Mouse (Mus musculus) embryonic facial prominence, embryonic 14.5 days (tissue): ENCODE results near the gene Onecut1. TPM values are rescaled to one million over a fixed set of nuclear protein-coding genes. Genes with fewer than 3 reads are reported as not detected.

Source experiments
- ATAC-seq: fragments of 200-750 bp; cut with Nextera tagmentation; 2 replicates; pipeline ENCODE4 v1.8.0; 2017; ENCODE audit warnings: low read depth, moderate number of reproducible peaks, moderate TSS enrichment
- DNase-seq: peaks from one replicate; pipeline ENCODE4 v3.0.0-alpha.2; 2015; ENCODE audit warnings: low spot score
- H3K27ac ChIP-seq: fragments of 300-500 bp; sonication (generic); replicated peaks from 2 replicates; pipeline ENCODE4 v1.5.1; 2014; ENCODE audit warnings: low read depth, mild to moderate bottlenecking, low read length, moderate library complexity
- H3K27me3 ChIP-seq: fragments of 300-500 bp; sonication (generic); replicated peaks from 2 replicates; pipeline ENCODE4 v1.6.1; 2014; ENCODE audit warnings: low read length; ENCODE audit not compliant: control insufficient read depth, insufficient read depth
- H3K36me3 ChIP-seq: fragments of 300-500 bp; sonication (generic); 2 replicates; pipeline ENCODE4 v1.6.1; 2014; ENCODE audit warnings: low read length, mixed read lengths; ENCODE audit not compliant: control insufficient read depth, insufficient read depth
- H3K4me1 ChIP-seq: fragments of 300-500 bp; sonication (generic); 2 replicates; pipeline ENCODE4 v1.6.1; 2014; ENCODE audit warnings: antibody characterized with exemption, low read length; ENCODE audit not compliant: control insufficient read depth, insufficient read depth
- H3K4me2 ChIP-seq: fragments of 300-500 bp; sonication (generic); 2 replicates; pipeline ENCODE4 v1.6.1; 2014; ENCODE audit warnings: low read depth, mild to moderate bottlenecking, low read length, moderate library complexity, mixed read lengths
- H3K4me3 ChIP-seq: fragments of 300-500 bp; sonication (generic); 2 replicates; pipeline ENCODE4 v1.5.1; 2014; ENCODE audit warnings: low read depth, mild to moderate bottlenecking, low read length
- H3K9ac ChIP-seq: fragments of 300-500 bp; sonication (generic); 2 replicates; pipeline ENCODE4 v1.6.1; 2014; ENCODE audit warnings: low read depth, mild to moderate bottlenecking, low read length, moderate library complexity, mixed read lengths
- H3K9me3 ChIP-seq: fragments of 300-500 bp; sonication (generic); 2 replicates; pipeline ENCODE4 v1.6.1; 2016; ENCODE audit warnings: low read length; ENCODE audit not compliant: control insufficient read depth
- WGBS: fragments of 180-500 bp; shearing (Covaris S2); extraction: QIAGEN DNeasy Blood & Tissue Kit; methylation state at CpG from one replicate; pipeline ENCODE4 v1.1.7; 2014; 5-methylcytosine and 5-hydroxymethylcytosine counted together
- polyA plus RNA-seq: library from polyadenylated mRNA; unstranded; fragments of >200 nt; fragmentation: Nextera tagmentation; extraction: Ambion mirVana; gene quantifications from 2 replicates; pipeline ENCODE4 v1.2.1, GENCODE M21; 2014

Gene Onecut1
- polyA plus RNA-seq, 1 experiment from 2014 or later: 0.31 TPM

GRCm38 (mm10) chr9:74930653-74931052 is 68.9 kb downstream of the Onecut1 start:
- no peaks in the 10 kb centered on the region for H3K27me3 ChIP-seq
- DNase-seq (no peak), ATAC-seq (peak; percentile 53; the same call in 1 of the 2 replicates)
- no peak overlapping the region for H3K9ac ChIP-seq
- no peaks in the 10 kb centered on the region for H3K36me3 ChIP-seq
- H3K4me1 ChIP-seq: no peaks in the 10 kb centered on the region
- no peak overlapping the region for H3K4me2 ChIP-seq
- no peak overlapping the region for H3K27ac ChIP-seq
- no peaks in the 10 kb centered on the region for H3K9me3 ChIP-seq
- H3K4me3 ChIP-seq: no peak overlapping the region
- 80% methylated on average over 5 of the region's 5 CpGs for WGBS

- Histone ChIP-seq H3K27ac (no peak overlapping the region), H3K4me2 (no peak overlapping the region), H3K4me3 (no peak overlapping the region), H3K9ac (no peak overlapping the region), H3K27me3 (no peaks in the 10 kb centered on the region), H3K4me1 (no peaks in the 10 kb centered on the region), H3K9me3 (no peaks in the 10 kb centered on the region), H3K36me3 (no peaks in the 10 kb centered on the region)
- 81% methylated on average over 3 of the region's 3 CpGs for WGBS
- ATAC-seq: no peak
- no peak for DNase-seq
Measured at GRCm38 (mm10) chr9:74935289-74935688, 73.6 kb downstream of the Onecut1 start.

- Histone ChIP-seq H3K9me3 (no peaks in the 10 kb centered on the region), H3K27ac (no peak overlapping the region), H3K4me3 (no peak overlapping the region), H3K4me2 (no peak overlapping the region), H3K36me3 (no peaks in the 10 kb centered on the region), H3K9ac (no peak overlapping the region), H3K4me1 (no peaks in the 10 kb centered on the region), H3K27me3 (no peaks in the 10 kb centered on the region)
- WGBS: 89% methylated on average over 3 of the region's 3 CpGs
- DNase-seq: no peak
- ATAC-seq: no peak
Measured at GRCm38 (mm10) chr9:74937761-74938160, 76.0 kb downstream of the Onecut1 start.

- Histone ChIP-seq H3K4me3 (no peak overlapping the region), H3K9ac (no peak overlapping the region), H3K36me3 (no peaks in the 10 kb centered on the region), H3K4me1 (no peaks in the 10 kb centered on the region), H3K27me3 (no peaks in the 10 kb centered on the region), H3K9me3 (no peaks in the 10 kb centered on the region), H3K4me2 (no peak overlapping the region), H3K27ac (no peak overlapping the region)
- no peak for DNase-seq
- no peak for ATAC-seq
- WGBS: 82% methylated on average over 12 of the region's 12 CpGs
Measured at GRCm38 (mm10) chr9:74938670-74939534, 77.2 kb downstream of the Onecut1 start.

Other genes with a start within 250 kb of the Onecut1 start
- 12.0 and 15.7 TPM in 2 replicates for gene Fam214a, start 91.0 kb downstream of the Onecut1 start, polyA plus RNA-seq
- gene Arpp19, start 175.7 kb downstream of the Onecut1 start, polyA plus RNA-seq: 244 and 272 TPM in 2 replicates
- gene Myo5a, start 209.1 kb downstream of the Onecut1 start, polyA plus RNA-seq: 25.1 and 25.7 TPM in 2 replicates